Comparison of ENCODE assay signal across 16 mouse cellular contexts in genomic region chr16:21357433-21357832, GRCm38 (mm10).
A peak's percentile ranks its signal among the peaks of the same experiment; 100 is the strongest.
DNase-seq lines count a peak whose midpoint lies in the region; ATAC-seq and TF ChIP-seq lines count a peak whose summit lies in the region.
"Had no signal": no experiment of that assay in that cellular context is flagged by ENCODE, and none has a peak within 500 bp of the region (broad histone marks: within the 10 kb centered on the region; RNA-seq: fewer than 3 reads in every experiment).

No protein-coding gene starts in this region.

- TF ChIP-seq POLR2A in spleen, adult 2 months (IDR thresholded peaks at IDR 0.05; ENCODE audit: low read depth, low read length), result no peak

- 4% methylated on average over 5 of the region's 5 CpGs for WGBS in heart, embryonic 12.5 days
- 78% methylated on average over 5 of the region's 5 CpGs for WGBS in spleen, adult 2 months
- WGBS in liver, embryonic 13.5 days (ENCODE audit: insufficient replicate concordance), result 2% methylated on average over 5 of the region's 5 CpGs
- WGBS in embryonic facial prominence, embryonic 10.5 days, result 68% methylated on average over 5 of the region's 5 CpGs

- H3K9me3 ChIP-seq in heart, embryonic 12.5 days (replicated peaks), result no peaks in the 10 kb centered on the region
- H3K9me3 ChIP-seq in liver, embryonic 13.5 days (replicated peaks), result no peaks in the 10 kb centered on the region
- H3K9me3 ChIP-seq in embryonic facial prominence, embryonic 10.5 days, result no peaks in the 10 kb centered on the region
- H3K9me3 ChIP-seq: embryonic facial prominence, embryonic 13.5 days; forebrain, embryonic 13.5 days had no signal

- H3K9ac ChIP-seq in heart, embryonic 12.5 days, result no peak overlapping the region
- H3K9ac ChIP-seq in liver, embryonic 13.5 days, result peak overlapping the region; percentile 72
- H3K9ac ChIP-seq: embryonic facial prominence, embryonic 13.5 days; forebrain, embryonic 13.5 days had no signal

- intact Hi-C loops in heart, postnatal 25 days (cut with DNase I), result no loop called here

- no peak for DNase-seq in heart, postnatal 25 days (ENCODE audit: low spot score)
- DNase-seq in spleen, adult 2 months (ENCODE audit: low read depth in 1 of 2, low spot score in 2 of 2), result no peak
- no peak for DNase-seq in spleen, adult 18-20 months
- peak; percentile 76 for DNase-seq in liver, embryonic 13.5 days
- DNase-seq in embryonic facial prominence, embryonic 10.5 days (ENCODE audit: low spot score), result no peak
- no peak for DNase-seq in urinary bladder, postnatal 36 days (ENCODE audit: low spot score in 2 of 2)
- DNase-seq in kidney, postnatal 10 days, result no peak
- DNase-seq: adrenal gland, adult 2 months; cerebellum, postnatal 25 days; layer of hippocampus, adult 9-11 months; lung, adult 18-20 months; right cerebral cortex, adult 18-20 months; thymus, postnatal 14 days had no signal

- 0 out of 2 replicates have a peak overlapping the region, but pooled peaks have one; percentile 22 for H3K27ac ChIP-seq in heart, embryonic 12.5 days (ENCODE audit: poor library complexity, severe bottlenecking)
- H3K27ac ChIP-seq in spleen, adult 2 months (ENCODE audit: insufficient read depth, low read length), result 0 out of 2 replicates have a peak overlapping the region, but pooled peaks have one; percentile 14
- H3K27ac ChIP-seq in liver, embryonic 13.5 days, result peak overlapping the region; percentile 99
- H3K27ac ChIP-seq in embryonic facial prominence, embryonic 10.5 days (replicated peaks), result no peak overlapping the region
- H3K27ac ChIP-seq: embryonic facial prominence, embryonic 13.5 days; forebrain, embryonic 13.5 days had no signal

- ATAC-seq in heart, embryonic 12.5 days (ENCODE audit: insufficient number of reproducible peaks, low FRiP score), result peak; percentile 20; the same call in 1 of the 2 replicates
- peak; percentile 83 for ATAC-seq in liver, embryonic 13.5 days (ENCODE audit: low read depth)
- ATAC-seq: forebrain, embryonic 13.5 days had no signal

- no peaks in the 10 kb centered on the region for H3K36me3 ChIP-seq in heart, embryonic 12.5 days
- H3K36me3 ChIP-seq in spleen, adult 2 months (ENCODE audit: control insufficient read depth, insufficient read depth, low read length), result no peaks in the 10 kb centered on the region
- H3K36me3 ChIP-seq in liver, embryonic 13.5 days, result no peaks in the 10 kb centered on the region
- H3K36me3 ChIP-seq in embryonic facial prominence, embryonic 10.5 days (replicated peaks), result no peaks in the 10 kb centered on the region
- H3K36me3 ChIP-seq: embryonic facial prominence, embryonic 13.5 days had no signal

- no peaks in the 10 kb centered on the region for H3K27me3 ChIP-seq in heart, embryonic 12.5 days (replicated peaks)
- H3K27me3 ChIP-seq in spleen, adult 2 months (ENCODE audit: control insufficient read depth, insufficient read depth, low read length), result no peaks in the 10 kb centered on the region
- H3K27me3 ChIP-seq in liver, embryonic 13.5 days, result peaks cover 18% of the 10 kb centered on the region
- H3K27me3 ChIP-seq in embryonic facial prominence, embryonic 10.5 days (replicated peaks; ENCODE audit: low read depth, poor library complexity, severe bottlenecking), result 0 out of 2 replicates have a peak, but pooled peaks cover 8% of the 10 kb centered on the region
- H3K27me3 ChIP-seq: embryonic facial prominence, embryonic 13.5 days had no signal

- H3K4me2 ChIP-seq in heart, embryonic 12.5 days, result peak overlapping the region; percentile 19; the same call in 1 of the 2 replicates
- H3K4me2 ChIP-seq in liver, embryonic 13.5 days, result peak overlapping the region; percentile 69
- H3K4me2 ChIP-seq: embryonic facial prominence, embryonic 13.5 days; forebrain, embryonic 13.5 days had no signal

- no peak overlapping the region for H3K4me3 ChIP-seq in heart, embryonic 12.5 days
- no peak overlapping the region for H3K4me3 ChIP-seq in spleen, adult 2 months (ENCODE audit: extremely low read depth, insufficient read depth, insufficient read length)
- peak overlapping the region; percentile 37 for H3K4me3 ChIP-seq in liver, embryonic 13.5 days (replicated peaks)
- no peak overlapping the region for H3K4me3 ChIP-seq in embryonic facial prominence, embryonic 10.5 days
- H3K4me3 ChIP-seq: embryonic facial prominence, embryonic 13.5 days; forebrain, embryonic 13.5 days had no signal

- peaks cover 53% of the 10 kb centered on the region for H3K4me1 ChIP-seq in heart, embryonic 12.5 days (replicated peaks)
- no peaks in the 10 kb centered on the region for H3K4me1 ChIP-seq in spleen, adult 2 months (ENCODE audit: control insufficient read depth, insufficient read depth, insufficient read length)
- H3K4me1 ChIP-seq in liver, embryonic 13.5 days (replicated peaks), result peaks cover 74% of the 10 kb centered on the region
- peaks cover 40% of the 10 kb centered on the region for H3K4me1 ChIP-seq in embryonic facial prominence, embryonic 10.5 days

- no peak for TF ChIP-seq CTCF in spleen, adult 2 months (IDR thresholded peaks at IDR 0.05; ENCODE audit: extremely low read depth, insufficient read depth, insufficient read length, insufficient replicate concordance)
